Mouse (Mus musculus) kidney, adult 11 months (tissue): ENCODE results near the gene Prkce.

Source experiments
- DNase-seq: peaks from one replicate; pipeline ENCODE4 v3.0.0; 2022

Gene Prkce

GRCm38 (mm10) chr17:86377863-86378262 lies 210.3 kb downstream of the Prkce start:
- DNase-seq, result no peak

DNA sequence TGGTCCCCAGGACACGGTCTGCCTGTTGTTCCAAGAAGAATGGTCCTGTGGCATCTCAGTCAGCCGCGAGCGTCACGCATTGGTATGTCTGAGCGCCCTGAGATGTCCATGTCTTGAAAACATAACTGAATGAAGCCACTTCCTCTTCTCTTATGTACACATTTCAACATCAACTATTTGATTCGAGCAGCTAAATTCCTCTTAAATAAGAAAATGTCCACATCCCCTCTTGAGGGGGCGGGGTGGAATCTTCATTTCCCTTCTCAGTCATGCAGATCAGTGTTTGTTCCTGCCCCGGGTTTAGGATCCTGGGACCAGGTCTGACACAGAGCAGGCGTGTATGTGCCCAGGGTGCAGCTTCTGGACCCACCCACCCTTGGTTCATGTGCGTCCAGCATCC lies 211.0 kb downstream of the Prkce start:
- DNase-seq, result no peak

GRCm38 (mm10) chr17:86379405-86380137 lies 212.0 kb downstream of the Prkce start:
- no peak for DNase-seq

- no peak for DNase-seq
These were observed 213.9 kb downstream of the Prkce start for GRCm38 (mm10) chr17:86381464-86381863.

GRCm38 (mm10) chr17:86382885-86383284 lies 215.3 kb downstream of the Prkce start:
- DNase-seq, result no peak

DNA sequence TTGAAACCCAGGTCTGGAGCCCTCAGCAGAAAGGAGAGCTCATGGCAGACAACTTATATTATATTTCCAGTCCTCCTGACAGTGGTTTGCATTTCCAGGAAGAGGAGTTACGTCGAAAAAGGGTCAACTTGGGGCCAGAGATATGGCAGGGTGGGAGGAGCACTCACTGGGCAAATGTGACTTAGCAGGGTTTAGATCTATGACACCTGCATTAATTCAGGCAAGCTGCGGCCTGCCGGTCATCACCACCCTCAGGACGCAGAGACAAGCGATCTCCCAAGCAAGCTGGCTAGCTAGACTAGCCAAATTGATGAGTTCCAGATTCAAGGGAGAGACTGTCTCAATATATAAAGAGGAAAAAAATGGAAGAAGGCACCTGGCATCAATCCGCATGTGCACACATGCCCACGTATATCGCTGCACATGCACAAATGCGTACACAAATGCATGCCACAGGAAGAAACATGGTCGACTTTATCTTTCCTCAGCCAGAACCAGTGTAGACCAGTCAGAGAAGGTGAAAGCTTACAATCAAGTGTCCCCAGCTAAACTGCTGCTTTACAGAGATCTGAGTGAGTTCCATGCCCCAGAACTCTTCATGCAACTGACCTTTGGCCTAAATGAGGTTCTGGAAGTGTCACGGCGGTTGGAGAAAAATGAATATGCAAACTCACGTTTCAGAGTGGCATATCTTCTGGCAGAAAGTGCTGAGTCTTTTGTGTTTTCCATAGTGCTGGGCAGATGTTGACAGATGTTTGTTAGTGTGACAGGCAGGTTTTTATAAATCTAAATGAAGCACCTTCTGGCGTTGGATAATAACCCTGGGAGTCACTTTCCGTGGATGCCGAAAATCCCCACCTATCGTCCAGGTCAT lies 216.4 kb downstream of the Prkce start:
- no peak for DNase-seq

GRCm38 (mm10) chr17:86392475-86392874 lies 224.9 kb downstream of the Prkce start:
- no peak for DNase-seq

DNA sequence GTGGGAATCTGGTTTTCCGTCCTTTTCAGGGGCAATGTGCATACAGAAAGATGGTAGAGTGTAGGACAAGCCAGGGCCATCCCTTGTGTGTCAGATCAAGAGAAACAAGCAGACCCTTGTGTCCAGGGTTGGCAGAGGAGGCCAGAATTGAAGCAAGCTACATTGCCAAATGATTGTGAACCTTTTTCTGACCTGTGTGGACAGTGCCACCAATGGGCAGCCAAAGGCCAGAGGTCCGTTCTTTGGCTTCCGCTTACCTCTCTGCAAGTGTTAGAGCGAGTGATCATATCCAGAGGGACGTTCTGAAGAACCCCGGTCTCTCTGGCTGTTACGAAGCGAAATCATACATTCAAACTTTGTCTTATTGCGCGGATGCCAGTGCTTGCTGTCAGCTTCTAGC lies 225.6 kb downstream of the Prkce start:
- DNase-seq, result no peak

DNA sequence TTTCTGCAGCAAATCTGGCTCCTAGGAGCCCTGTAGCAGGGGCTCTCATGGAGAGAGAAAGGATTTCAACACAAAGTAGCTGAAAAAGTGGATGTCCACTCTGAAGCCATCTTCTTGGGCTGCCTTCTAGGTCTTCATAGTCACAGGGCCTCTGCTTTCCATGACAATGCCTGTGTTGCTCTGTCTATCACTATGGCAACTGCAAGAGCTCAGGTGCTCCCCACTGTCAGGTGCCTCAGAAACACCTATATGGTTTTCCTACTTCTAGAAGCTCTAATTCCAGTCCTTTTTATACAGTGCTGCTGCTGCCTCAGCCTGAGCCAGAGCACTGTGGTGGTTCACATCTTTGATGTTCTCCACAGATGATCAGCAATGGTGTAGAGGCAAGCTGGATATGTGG lies 229.5 kb downstream of the Prkce start:
- DNase-seq, result no peak

DNA sequence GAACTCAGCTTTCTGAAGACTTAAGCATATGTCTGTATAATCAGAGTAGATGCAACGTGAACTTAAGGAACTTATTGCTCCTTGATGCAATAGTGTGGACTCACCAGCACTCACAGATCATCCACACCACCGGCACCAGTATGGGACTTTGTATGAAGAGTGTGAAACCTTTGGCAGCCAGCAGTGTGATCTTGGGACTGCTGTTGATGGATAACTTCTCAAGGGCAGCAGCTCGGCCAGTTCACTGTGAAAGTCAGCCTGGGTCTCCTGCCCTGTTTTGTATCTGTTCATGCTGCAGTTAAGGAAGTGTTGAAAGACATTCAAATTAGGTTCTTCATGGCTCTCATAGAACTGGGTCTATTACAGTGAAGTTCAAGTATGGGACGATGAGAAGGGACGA lies 230.1 kb downstream of the Prkce start:
- peak; percentile 47 for DNase-seq

DNA sequence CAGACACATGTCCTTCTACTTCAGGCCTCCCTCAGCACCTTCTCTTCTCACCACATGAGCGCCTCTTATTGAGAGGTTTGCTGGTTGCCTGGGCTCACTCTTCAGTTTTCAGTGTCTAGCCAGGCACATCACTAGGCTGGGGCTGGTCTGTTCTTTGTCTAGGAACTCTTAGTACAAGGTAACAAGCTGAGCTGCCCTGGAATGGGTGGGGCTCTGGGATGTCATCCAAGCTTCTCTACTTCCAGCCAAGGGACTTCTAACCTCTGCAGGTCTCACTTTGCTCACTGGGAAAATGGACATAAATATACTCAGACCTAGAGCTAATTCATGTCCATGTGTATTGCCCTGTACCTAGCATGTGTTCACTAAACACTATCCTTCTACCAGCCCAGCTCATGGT lies 230.6 kb downstream of the Prkce start:
- peak; percentile 40 for DNase-seq

GRCm38 (mm10) chr17:86400032-86400431 lies 232.4 kb downstream of the Prkce start:
- peak; percentile 74 for DNase-seq

DNA sequence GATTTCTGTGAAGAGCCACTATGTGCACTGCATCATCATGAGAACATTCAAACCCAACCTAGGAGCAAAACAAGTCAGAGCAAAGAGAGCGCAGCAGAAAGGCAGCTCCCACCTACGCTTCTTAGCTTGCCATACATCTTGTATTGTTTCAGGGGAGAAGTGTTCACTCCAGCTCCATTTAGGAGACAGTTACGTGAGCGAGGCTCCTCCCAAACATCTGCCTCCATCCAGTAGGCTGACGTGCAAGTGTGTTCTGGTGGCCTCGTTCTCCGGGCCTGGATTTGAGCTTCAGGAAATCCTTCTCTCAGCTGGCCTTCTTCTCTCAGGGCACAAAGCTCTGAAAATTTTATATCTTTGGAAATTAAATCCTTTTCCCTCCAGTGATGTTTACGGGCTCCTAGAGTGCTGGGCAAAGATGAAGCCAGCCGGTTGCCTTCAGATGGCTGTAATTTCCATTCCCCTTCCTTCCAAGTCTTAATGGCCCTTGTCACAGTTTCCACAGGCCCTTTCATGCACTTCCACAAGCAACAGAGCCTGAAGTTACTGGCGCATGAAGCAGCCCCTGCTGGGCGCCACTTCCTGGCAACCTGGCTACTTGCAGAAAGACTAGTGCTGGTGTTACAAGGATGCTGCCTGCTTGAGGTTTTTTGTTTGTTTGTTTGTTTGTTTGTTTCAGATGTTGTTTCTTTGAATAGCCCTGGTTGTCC lies 237.4 kb downstream of the Prkce start:
- peak; percentile 42 for DNase-seq

GRCm38 (mm10) chr17:86405644-86406043 lies 238.1 kb downstream of the Prkce start:
- no peak for DNase-seq

DNA sequence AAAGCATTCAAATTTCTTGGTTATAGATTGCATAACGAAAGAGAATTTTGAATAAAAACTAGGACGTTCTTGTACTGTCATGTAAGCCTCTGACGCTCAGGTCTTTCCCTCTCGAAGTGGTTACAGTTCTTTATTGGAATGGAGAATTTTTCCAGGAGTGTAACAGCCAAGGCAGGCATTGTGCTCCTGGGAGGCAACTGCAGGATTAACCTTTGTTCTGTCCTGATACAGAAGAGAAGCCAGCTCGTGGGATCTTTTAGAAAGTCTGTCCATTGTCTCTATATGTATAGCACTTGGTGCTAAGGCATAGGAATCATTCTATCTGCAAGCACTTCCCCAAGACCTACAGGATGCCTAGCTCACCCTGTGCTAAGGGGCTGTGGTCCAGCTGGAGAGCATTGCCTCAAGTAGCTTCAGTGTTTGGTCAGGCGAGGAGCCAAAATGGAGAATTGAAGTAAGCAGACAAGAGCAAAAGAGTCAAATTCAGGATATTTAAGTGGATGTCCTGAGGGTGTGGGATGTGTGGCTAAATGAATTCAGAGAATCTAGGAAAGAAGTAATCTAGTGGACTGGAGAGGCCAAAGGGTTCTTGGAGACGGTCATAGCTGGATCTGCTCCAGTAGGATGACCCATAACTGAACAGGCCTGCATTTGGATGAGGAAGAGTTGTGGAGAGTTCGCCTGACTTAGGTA lies 240.5 kb downstream of the Prkce start:
- peak; percentile 38 for DNase-seq

GRCm38 (mm10) chr17:86408614-86409006 lies 241.0 kb downstream of the Prkce start:
- DNase-seq, result no peak

- no peak for DNase-seq
These were observed 241.9 kb downstream of the Prkce start for GRCm38 (mm10) chr17:86409485-86409884.

GRCm38 (mm10) chr17:86410496-86410895 lies 242.9 kb downstream of the Prkce start:
- DNase-seq, result no peak

- DNase-seq, result no peak
These were observed 244.6 kb downstream of the Prkce start for GRCm38 (mm10) chr17:86412141-86412540.

DNA sequence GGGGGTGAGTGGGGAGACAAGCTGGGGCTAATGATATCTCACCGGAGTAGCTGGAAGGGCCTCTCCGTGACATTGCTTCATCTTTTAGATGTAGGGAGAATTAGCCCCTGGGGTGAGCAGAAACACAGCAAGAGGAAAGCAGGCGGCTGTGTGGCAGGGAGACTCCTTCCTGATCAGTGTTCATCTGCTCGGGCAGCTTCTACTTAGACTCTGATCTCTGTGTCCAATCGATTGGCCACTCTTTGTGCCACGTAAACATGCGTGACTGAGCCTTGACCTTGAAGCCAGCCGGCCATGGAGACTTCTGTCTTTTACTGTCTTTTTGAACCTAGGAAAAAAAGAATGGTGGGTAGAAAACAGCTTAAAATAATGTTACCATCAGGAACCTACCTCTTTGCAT lies 247.0 kb downstream of the Prkce start:
- DNase-seq, result no peak

DNA sequence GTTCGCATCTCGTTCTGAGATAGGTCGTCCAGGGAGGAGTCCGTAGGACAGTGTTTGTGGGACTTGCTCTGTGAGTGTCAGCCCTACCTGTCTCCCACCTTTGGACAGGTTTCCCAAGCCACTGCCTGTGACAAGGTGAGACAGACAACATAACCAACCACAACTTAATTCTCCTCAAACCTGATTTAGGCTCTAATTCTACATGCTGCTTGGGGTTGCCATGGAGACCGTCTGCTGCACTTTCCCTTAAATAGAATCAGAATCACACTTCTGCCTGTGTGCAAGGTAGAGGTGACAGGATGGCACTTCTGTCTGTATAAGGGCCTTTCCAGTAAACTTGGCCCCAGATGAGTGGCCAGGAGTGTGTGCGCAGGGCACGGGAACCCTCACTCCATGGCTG lies 248.4 kb downstream of the Prkce start:
- DNase-seq, result no peak

DNA sequence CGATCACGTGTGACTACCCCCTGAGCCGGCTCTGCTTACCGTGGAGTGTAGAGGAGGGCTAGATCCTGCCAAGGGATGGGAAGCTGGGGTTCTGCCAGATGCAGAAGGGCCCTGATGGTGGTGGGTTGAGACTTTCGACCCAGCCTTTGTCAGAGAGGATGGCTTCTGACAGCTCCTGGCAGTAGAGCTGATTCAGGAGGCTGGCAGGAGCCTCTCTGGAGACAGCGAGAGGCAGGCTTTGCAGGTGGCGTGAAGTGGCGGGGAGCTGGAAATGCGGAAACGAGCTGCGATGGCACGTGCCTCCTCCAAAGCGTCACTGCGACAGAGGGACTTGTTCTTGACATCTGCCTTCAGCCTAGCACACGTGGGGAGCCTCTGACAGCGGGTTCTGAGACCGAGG lies 250.7 kb downstream of the Prkce start:
- no peak for DNase-seq

- DNase-seq, result no peak
These were observed 251.6 kb downstream of the Prkce start for GRCm38 (mm10) chr17:86419199-86419598.
